Mouse (Mus musculus) embryo, embryonic 11 days (tissue): Measurements from ENCODE around the gene Sap30.
"Not testable (repeated sequence)": the region's sequence is repeated elsewhere in the genome, so short reads cannot be mapped to it uniquely, and the experiment has no call there.

Experiments
- DNase-seq: peaks from one replicate; pipeline ENCODE4 v3.0.0-alpha.2; 2015

The Sap30 gene

DNA sequence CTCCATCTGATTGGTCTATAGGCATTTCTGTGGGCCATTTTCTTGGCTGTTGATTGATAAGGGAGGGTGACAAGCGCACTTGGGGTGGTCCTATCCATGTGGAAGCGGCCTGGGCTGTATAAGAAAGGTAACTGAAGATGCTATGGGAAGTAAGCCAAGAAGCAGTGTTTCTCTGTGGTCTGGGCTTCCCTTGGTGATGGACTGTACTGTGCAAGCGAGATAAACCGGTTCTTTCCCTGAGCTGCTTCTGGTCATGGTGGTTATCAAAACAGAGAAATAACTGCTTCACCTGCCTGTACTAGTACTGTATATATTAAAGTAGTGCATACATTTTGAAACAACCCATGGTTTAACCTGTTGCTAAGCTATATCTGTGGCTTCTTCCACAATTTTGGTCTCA lies 4.2 kb upstream of the Sap30 start:
- DNase-seq = no peak

DNA sequence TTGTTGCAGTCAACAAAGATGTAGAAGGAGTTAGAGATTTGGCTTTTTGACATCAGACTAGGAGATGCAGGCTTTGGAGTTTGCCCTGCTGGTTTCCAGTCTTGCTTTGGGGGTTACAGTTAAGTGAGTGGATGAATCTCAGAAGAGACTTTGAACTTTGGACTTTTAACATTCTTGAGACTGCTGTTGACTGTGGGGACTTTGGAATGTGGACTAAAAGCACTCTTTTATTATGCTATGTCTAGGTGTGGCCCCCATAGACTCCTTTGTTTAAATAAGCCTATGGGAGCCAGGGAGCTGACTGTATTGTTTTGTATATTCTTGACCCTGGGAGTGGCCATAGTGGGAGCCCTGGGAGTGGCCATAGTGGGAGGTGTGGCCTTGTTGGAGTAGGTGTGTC lies 2.2 kb upstream of the Sap30 start:
- no peak for DNase-seq

DNA sequence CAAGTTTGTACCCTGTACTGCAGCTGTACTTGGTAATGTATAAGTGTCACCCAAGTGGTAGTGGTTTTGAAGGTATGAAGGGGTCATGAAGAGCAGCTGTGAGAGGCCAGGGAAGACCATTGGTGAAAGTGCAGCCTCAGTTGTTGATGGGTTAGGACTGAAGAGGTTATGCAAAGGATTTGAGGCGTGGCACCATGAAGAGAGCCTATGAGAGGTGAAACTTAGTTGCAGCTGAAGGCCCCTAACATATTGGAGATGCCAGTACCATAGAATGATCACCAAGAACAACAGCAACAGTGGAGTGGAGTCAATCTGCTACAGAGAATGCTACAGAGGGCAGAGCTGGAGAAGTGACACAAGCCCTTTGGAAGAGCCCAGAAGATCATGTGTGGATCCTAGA lies 1.7 kb upstream of the Sap30 start:
- no peak for DNase-seq

DNA sequence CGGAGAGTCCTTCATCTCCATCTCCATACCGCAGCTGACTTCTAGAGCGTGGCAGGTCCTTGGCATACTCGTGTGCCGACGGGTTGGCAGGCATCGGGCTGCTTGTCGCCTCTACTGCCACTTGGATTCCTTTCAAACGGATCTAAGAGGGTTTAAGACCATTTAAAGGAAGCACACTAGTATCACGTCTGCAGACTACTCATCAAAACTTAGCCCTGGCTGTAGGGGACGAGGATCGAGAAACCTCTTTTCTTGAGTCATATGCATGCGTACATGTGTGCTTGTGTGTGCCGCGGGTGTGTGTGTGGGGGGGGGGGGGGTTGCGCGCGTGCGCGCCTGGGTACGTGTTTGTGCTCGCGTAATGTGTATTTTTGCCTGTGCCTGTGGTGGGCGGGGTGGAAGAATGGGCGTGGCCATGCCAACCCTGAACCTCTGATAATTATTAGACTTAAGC lies 679 bp upstream of the Sap30 start:
- DNase-seq = peak; percentile 74

DNA sequence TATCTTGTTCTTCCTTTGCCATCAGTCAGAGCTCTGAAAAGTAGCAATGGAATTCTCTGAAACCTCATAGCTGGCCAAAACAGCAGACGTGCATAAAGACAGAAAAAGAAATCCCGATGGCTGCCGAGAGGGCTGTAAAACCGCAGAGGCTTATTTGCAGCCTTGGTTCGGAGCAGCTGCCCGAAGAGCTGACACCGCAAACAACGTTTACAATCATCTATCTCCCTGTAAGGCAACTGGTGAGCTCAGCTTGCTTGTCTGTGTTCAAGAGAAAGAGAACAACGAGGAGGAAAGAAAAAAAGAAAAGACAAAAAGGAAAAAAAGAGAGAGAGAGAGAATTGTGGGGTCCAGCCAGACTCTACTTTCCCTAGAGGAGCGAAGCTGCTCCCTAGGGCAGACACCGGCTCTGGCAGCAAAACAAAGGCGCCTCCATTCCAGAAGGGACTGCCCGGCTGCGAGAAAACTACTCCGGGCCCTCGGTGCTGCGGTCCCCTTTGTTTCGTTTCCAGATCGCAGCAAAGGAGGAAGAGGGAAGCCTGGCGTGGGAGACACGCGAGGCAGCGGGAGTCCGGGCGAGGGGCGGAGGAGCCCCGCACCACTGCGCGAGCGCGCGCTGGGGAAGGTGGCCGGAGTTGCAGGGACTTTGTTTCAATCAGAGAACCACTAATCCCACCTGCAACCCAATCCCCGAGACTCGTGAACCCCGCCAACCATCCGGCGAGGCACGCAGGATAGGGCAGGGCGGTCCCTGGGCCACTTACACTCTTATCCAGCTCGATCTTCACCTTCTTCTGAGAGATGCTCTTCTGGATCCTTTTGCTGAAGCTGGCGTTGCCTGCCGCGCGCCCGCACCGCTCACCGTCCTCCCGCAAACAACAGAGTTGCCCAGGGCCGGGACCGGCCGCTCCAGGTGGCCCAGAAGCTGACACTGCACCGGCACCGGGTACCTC lies 894 bp downstream of the Sap30 start:
- DNase-seq = peak; percentile 74

DNA sequence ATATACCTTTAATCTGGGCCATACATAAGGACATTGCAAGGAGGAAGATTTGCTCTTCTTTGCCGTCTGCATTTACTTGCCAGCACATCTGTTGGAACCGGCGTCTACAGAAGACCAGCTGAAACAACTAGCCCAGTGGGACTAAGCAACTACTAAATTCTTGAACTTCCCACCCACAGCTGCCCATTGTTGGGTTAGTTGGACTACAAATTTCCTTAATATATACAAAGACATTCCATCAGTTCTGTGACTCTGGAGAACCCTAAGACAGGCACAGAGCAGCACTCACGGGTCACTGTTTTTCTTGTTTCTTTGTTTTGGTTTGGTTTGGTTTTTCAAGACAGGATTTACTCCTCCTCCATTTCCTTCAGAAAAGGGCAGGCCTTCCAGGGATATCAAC lies 7.1 kb downstream of the Sap30 start:
- no peak for DNase-seq

DNA sequence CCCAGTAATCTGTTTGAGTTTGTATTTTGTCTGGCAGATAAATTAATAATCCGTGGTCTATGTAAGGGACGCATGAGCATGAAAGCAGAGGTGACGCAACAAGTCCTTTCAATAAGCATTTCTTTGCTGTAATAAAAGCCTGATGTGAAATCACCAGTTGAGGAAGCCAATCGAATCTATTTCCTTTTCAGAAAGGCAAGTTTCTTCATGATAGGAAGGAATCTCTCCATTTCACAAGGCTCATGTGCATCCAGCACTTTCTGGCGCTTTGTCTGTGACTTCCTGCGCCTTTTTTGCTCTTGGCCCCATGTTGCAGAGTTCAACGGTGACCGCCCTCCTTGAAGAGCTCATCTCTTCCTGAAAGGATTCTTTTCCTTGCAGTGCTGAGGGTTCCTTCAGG lies 8.0 kb downstream of the Sap30 start:
- DNase-seq = no peak

DNA sequence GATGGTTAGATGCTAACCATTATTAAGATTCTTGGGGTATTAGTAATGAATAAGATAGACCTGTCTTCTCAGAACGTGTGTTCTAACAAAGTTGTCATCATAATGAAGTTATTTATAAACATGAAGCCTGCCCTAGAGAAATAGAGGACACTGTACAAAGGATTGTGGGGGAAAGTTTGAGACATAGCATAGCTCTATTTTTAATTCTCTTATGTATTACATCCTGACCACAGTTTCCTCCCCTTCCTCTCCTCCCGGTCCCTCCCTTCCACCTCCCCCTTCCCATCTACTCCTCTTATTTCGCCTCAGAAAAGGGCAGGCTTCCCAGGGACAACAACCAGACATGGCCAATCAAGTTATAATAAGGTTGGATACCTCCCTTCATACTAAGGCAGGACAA lies 9.3 kb downstream of the Sap30 start:
- DNase-seq = no peak

DNA sequence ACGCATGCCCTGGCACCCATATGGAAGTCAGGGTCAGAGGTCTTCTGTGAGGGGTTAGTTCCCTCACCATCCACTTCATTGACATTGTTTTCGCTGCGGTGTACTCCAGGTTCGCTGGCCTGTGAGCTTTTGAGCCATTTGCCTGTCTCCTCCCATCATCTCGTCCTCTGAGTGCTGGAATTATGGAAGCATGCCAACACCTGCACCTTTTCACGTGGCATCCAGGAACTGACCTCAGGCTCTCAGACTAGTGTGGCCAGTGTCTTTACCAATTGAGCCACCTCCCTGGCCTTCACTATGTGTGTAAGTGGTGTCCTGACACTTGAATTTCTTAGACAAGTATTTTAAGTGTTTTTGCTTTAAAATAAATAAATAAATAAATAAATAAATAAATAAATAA lies 13.9 kb downstream of the Sap30 start:
- no peak for DNase-seq

DNA sequence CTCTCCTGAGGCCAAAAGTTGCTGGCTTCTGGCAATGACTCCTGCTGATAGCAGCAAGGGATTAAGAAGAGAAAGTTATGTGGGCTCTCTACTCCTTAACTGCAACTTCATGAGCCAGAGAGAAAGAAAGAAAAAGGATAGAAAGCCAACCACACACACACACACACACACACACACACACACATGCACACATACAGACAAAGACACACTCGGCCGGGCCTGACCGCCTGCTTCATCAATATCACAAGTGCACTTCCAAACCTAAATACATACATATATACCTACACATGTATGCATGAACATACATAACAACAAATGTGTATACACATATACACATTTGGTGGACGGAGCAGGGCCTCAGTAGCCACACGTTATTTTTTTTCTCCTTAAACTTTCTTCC lies 16.8 kb downstream of the Sap30 start:
- no peak for DNase-seq

DNA sequence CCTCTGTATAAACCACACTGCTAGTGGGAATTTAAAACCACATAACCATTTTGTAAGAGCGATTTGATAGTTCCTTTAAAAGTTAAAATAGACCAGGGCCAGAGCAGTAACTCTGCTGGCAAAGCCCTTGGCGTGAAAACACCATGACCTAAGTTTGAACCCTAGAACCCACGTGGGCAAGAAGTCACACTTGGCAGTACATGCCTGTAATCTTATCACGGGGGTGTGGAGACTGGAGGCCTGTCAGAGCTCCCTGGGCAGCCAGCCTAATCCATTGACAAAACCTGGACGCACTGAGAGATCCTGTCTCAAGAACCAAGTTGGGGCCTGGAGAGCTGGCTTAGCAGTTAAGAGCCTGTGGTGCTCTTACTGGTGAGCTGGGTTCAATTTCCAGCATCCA lies 19.0 kb downstream of the Sap30 start:
- peak; percentile 14 for DNase-seq

DNA sequence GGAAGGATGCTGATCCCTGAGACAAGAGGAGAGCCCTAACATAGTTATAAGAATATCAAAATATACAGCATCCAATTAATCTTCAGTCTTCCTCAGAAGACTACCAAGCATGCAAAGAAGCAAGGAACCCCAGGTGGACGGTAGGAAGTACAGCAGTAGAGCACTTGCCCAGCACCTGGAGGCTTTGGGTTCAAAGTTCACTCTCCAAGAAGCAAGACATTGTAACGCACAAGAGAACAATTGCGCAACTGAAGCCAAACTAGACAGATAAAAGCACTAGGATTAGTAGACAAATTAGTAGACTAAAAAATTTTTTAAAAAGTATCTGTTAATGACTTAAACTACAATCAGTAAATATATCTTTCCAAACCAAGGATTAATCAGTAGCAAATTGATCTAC lies 23.9 kb downstream of the Sap30 start:
- DNase-seq = no peak

DNA sequence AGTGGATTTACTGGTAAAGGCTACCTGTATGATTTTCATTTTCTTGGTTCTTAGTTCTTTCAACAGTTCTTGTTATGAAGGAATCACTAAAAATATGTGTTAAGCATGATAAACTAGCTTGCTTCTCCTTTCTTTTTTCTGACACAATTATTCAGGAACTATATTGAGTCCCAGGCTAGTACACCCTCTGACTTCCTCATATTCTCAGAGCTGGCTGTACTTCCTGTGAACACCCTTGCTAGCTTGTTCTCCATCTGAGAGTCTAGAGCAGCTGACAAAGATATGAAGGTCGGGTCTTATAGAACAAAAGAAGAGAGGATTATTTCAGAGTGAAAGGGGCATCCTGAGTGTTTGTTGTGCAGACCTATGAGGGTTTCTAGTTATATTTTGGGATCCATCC lies 24.8 kb downstream of the Sap30 start:
- DNase-seq = no peak

DNA sequence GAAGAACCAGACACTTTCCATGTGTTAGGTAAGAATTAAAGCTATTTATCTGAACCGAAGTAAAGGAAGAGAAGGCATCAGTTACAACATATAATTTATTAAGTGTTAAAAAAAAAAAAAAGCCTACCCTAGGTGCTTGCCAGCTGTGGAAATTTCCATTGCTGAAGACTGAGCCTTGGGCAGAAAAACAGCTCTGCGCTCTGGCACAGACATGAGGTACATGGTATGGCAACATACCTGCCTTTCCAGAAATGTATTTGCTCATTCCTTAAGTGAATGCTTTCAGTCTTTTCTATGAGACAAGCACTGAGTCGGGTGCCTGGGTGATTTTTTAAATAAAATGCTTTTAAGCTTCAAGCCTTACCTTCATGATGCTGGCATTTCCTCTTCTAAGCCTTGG lies 29.7 kb downstream of the Sap30 start:
- no peak for DNase-seq

DNA sequence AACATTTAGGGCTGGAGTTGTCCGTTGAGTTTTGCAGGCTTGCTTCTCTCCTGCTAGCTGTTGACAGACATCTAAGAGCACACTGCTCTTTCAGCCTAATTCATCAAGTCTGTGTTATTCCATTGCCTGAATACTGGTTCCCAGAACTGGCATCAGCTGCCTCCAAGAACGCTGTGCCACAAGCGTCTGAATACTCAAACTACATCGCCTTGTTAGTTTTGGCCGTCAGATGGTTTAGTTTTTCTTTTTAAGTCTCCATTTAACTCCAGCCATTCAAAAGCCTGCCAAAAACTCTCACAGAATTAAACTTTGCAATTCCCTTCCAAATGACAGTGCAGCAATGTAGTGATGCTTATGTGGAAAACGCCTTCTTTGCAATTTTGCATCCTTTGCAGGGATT lies 30.5 kb downstream of the Sap30 start:
- DNase-seq = no peak

DNA sequence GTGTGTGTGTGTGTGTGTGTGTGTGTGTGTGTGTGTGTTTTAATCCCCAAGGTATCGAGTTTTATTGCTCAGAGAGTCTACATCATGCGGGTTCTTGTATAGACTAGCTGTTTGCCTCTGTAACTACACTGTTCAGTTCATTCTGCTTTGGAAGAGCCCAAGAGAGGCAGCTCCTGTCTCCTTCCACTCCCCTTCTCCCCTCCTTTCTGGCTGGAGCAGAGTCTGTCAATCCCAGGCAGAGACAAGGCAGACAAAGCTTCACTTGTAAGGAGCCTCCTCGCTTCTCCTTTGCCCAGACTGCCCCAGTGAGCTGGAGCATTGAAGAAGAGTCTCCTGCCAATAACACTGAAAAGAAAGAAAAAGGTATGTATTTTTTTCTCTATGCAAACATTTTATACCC lies 31.9 kb downstream of the Sap30 start, which contains the start of gene Scrg1:
Gene Scrg1, plus strand, starts transcription at position 159 of the 400 bp plus-strand sequence.
- DNase-seq = no peak

DNA sequence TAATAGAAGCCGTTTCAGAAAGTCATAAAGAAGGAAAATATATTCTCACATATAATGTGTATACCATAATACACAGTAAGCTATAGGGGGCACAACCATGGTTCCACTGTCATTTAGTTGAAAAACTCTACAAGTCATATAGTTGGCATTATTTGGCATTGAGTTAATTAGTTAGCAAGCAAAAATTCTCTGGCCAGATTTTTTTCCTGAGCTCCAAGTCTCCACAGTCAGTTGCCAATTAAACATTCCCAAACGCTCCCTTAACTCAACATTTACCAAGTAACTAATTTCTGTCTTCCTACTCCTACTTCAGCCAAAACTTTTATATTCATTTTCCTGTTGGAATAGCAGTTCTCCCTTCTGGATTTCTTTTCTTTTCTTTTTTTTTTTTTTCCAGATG lies 34.3 kb downstream of the Sap30 start:
- DNase-seq = no peak

DNA sequence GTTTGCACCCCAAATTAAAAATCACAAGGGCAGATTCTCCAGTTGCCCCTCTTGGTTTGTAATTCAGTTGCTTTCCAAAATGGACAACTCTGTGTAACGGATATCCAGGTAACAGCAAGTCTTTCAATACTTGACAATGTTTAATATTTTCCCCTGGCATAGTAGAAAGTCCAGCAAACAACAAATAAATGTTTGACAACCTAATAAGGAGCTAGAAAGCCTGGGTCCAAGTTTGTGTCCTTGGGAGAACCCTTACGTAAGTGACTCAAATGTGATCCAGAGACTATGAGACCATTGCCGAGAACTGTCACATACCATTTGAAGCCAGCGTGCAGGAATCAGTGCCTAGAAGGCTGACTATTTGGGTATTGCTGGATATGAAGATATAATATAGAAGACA lies 35.8 kb downstream of the Sap30 start:
- DNase-seq = no peak

DNA sequence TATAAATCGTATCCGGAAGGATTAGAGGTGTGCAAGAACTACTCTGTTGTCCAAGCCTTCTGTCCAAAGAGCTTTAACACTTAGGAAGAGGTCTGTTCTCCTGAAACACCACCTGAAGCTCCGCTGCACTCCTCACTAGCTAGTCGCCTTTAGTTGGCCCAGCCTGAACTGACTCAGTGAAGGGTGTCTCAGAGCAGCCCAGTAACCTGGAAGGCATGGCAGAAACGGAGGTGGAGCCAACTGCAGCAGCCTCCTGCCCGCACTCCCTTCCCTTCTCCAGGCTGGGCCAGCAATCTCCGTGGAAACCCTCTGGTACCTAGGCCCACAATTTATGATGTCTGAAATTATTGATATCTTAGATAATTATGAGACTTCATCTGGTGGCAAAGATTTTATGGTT lies 36.9 kb downstream of the Sap30 start:
- no peak for DNase-seq

DNA sequence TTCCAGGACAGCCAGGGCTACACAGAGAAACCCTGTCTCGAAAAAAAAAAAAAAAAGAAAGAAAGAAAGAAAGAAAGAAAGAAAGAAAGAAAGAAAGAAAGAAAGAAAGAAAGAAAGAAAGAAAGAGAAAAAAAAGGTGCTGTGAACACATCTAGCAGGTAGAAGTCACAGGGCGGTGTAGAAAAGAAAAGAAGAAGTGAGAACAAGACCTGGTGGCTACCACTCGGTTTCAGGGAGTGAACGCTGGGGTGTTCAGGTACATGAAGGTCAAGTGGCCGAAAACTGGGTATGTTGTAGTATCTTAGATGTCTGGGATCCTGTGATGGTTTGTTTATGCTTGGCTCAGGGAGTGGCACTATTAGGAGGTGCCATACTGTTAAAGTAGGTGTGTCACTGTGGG lies 41.8 kb downstream of the Sap30 start:
- DNase-seq = not testable (repeated sequence)

DNA sequence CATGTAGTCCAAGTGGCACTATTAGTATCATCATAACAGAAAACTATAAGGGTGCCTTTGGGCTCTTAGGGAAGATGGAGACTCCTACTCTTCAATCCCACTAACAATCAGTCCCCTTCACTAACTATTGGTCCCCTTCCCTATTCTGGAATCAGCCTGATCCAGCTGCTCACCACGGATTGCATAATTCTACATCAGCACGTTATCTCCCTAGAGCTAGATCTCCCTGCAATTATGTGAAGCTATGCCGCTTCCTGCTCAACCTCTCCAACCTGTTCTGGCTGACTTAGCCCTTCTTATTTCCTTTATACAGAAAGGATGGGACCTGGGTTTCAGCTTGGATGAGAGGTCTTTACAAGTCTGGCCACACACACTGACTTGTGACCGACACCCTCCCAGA lies 44.4 kb downstream of the Sap30 start:
- no peak for DNase-seq

DNA sequence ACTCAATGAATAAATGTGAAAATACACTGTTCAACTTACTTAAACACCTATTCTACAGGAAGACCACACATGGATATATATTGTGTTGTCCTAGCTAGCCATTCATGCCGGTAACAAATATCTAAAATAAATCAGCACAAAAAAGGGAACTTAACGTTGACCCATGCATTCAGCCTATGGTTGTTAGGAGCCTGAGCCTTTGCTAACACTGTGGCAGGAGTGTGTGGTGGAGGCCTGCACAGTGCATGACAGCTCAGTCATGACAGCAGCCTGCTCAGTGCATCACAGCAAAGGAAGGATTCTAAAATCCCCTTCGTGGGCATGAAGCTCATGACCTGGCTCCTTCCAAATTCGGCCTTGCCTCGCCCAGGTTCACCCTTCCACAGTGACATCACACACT lies 46.1 kb downstream of the Sap30 start:
- no peak for DNase-seq

DNA sequence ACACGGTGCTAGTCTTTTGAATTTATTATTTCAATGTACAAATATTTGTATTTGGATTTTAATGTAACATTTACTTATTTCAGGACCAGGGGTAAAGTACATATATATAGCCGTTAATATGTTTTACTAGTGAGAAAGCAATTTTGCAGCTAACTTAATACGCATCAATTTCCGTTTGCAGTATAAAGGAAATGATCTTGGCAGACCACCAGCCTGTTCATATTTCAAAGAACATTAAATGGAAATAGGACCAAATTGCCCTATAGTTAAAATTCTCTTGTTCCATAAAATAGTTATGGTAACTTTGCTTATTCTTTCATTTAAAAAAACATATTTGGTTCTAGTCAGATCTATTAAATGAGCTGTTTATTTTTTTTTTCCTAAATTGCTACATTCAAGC lies 46.5 kb downstream of the Sap30 start:
- no peak for DNase-seq

DNA sequence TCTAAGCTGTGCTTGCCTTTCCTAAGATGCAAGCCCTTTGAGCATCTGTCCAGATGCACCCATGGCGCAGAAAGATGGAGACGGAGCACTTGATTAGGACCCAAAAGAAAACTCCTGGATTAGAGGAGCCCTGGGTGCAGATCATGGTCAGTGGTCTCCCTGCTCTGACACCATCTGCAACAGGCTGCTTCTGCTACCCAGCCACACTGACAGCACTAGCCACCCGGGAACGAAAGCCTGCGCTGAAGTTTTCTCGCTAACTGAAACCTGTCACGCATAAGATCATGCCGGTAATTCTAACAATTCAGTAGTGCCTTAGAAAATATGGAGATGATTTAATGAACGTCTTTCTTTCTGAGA lies 51.2 kb downstream of the Sap30 start:
- DNase-seq = no peak
